Comparison of ENCODE assay signal across 11 mouse cellular contexts in the genomic region with DNA sequence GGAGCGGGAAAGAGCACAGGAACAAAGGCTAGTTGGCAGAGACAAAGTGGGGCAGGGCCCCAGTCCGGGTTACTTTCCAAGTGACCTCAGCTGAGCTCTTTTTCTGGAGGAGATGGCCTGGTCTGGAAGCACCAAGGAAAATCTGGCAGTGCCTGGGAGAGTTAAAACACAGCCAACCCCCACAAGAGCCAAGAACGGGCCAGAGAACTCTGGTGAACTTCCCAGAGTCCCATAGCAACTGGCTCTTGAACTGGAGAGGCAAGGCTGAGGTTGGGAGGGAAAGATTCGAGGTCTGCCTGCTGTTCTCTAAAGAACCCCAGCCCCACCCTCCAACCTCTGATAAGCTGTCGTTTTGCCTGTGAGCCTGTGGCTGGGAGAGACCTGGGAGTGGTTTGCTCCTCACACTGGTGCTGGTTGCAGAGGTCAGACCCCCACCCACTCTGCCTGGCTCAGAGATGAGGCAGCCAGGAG. TPM values are rescaled to one million over a fixed set of nuclear protein-coding genes. Genes with fewer than 3 reads are reported as not detected.
DNase-seq lines count a peak whose midpoint lies in the region; ATAC-seq lines count a peak whose summit lies in the region.
"Had no signal": no experiment of that assay in that cellular context is flagged by ENCODE, and none has a peak within 500 bp of the region (broad histone marks: within the 10 kb centered on the region; RNA-seq: fewer than 3 reads in every experiment).

No protein-coding gene starts in this region.

- no peak overlapping the region for H3K9ac ChIP-seq in intestine, embryonic 16.5 days (ENCODE audit: low read depth, low read length)
- H3K9ac ChIP-seq: embryonic facial prominence, embryonic 12.5 days; heart, embryonic 15.5 days; liver, embryonic 13.5 days had no signal

- 0 out of 2 replicates have a peak overlapping the region, but pooled peaks have one; percentile 19 for H3K27ac ChIP-seq in embryonic facial prominence, embryonic 10.5 days (replicated peaks)
- no peak overlapping the region for H3K27ac ChIP-seq in intestine, embryonic 16.5 days (ENCODE audit: low read length)
- H3K27ac ChIP-seq: embryonic facial prominence, embryonic 12.5 days; heart, embryonic 15.5 days; liver, embryonic 13.5 days had no signal

- 71% methylated on average over 5 of the region's 5 CpGs for WGBS in embryonic facial prominence, embryonic 10.5 days
- WGBS in intestine, embryonic 16.5 days: 43% methylated on average over 5 of the region's 5 CpGs

- H3K36me3 ChIP-seq in embryonic facial prominence, embryonic 10.5 days (replicated peaks): no peaks in the 10 kb centered on the region
- H3K36me3 ChIP-seq in intestine, embryonic 16.5 days (ENCODE audit: control insufficient read depth, insufficient read depth, low read length): no peaks in the 10 kb centered on the region
- H3K36me3 ChIP-seq: embryonic facial prominence, embryonic 12.5 days; heart, embryonic 15.5 days; liver, embryonic 13.5 days had no signal

- DNase-seq in layer of hippocampus, adult 8-10 months (ENCODE audit: low spot score in 2 of 2): peak; percentile 38 to 41
- no peak for DNase-seq in layer of hippocampus, adult 9-10 months (ENCODE audit: low spot score)
- peak; percentile 60 for DNase-seq in ZHBTc4 (ENCODE audit: low read depth, low spot score)
- DNase-seq in embryonic facial prominence, embryonic 10.5 days (ENCODE audit: low spot score): no peak
- no peak for DNase-seq in embryo, embryonic 11 days
- DNase-seq in B cell, adult 2 months: no peak
- no peak for DNase-seq in yolk sac, embryonic 10.5 days (ENCODE audit: low spot score)
- DNase-seq: liver, embryonic 13.5 days had no signal

- no peaks in the 10 kb centered on the region for H3K27me3 ChIP-seq in embryonic facial prominence, embryonic 10.5 days (replicated peaks; ENCODE audit: low read depth, poor library complexity, severe bottlenecking)
- no peaks in the 10 kb centered on the region for H3K27me3 ChIP-seq in intestine, embryonic 16.5 days (replicated peaks; ENCODE audit: control insufficient read depth, insufficient read depth, low read length)
- H3K27me3 ChIP-seq: embryonic facial prominence, embryonic 12.5 days; heart, embryonic 15.5 days; liver, embryonic 13.5 days had no signal

- H3K4me3 ChIP-seq in embryonic facial prominence, embryonic 10.5 days: no peak overlapping the region
- no peak overlapping the region for H3K4me3 ChIP-seq in intestine, embryonic 16.5 days (ENCODE audit: low read length)
- H3K4me3 ChIP-seq: embryonic facial prominence, embryonic 12.5 days; heart, embryonic 15.5 days; liver, embryonic 13.5 days had no signal

- no peaks in the 10 kb centered on the region for H3K9me3 ChIP-seq in embryonic facial prominence, embryonic 10.5 days
- H3K9me3 ChIP-seq in intestine, embryonic 16.5 days (ENCODE audit: control insufficient read depth, low read length): no peaks in the 10 kb centered on the region
- H3K9me3 ChIP-seq: embryonic facial prominence, embryonic 12.5 days; heart, embryonic 15.5 days; liver, embryonic 13.5 days had no signal

- no peak overlapping the region for H3K4me2 ChIP-seq in intestine, embryonic 16.5 days (ENCODE audit: low read depth, low read length)
- H3K4me2 ChIP-seq: embryonic facial prominence, embryonic 12.5 days; heart, embryonic 15.5 days; liver, embryonic 13.5 days had no signal

- peak; percentile 71 for ATAC-seq in intestine, embryonic 16.5 days

- H3K4me1 ChIP-seq in embryonic facial prominence, embryonic 10.5 days: peaks cover 10% of the 10 kb centered on the region; the same call in 1 of the 2 replicates
- H3K4me1 ChIP-seq in intestine, embryonic 16.5 days (ENCODE audit: control insufficient read depth, insufficient read depth, low read length): 0 out of 2 replicates have a peak, but pooled peaks cover 2% of the 10 kb centered on the region
- H3K4me1 ChIP-seq: embryonic facial prominence, embryonic 12.5 days had no signal

RNA-seq across cellular contexts. Expression of a gene that starts 50.5 kb away (rescaled TPM):
- total RNA-seq in layer of hippocampus, adult 8-10 months (2022): 10 to 100 TPM; 30.1 to 35.7 (median 33.2) TPM
- 5.5 and 6.0 TPM in 2 replicates for polyA plus RNA-seq in embryonic facial prominence, embryonic 10.5 days (2016; fragmentation: Nextera tagmentation; extraction: Ambion mirVana)
- polyA plus RNA-seq in intestine, embryonic 16.5 days (2015; fragmentation: Nextera tagmentation; extraction: Ambion mirVana): 17.0 and 17.2 TPM in 2 replicates

Comparison
In these comparisons a context has a peak if more than half of its experiments do, and no peak if none do; other contexts are left out.
1. DNase-seq: peak in layer of hippocampus, adult 8-10 months (2 of 2) and ZHBTc4 (single experiment); none in layer of hippocampus, adult 9-10 months (single experiment), embryonic facial prominence, embryonic 10.5 days (single experiment), embryo, embryonic 11 days (single experiment), B cell, adult 2 months (0 of 2) and yolk sac, embryonic 10.5 days (single experiment).